Mouse (Mus musculus): Measurements from ENCODE around the gene Baz1b.

Gene Baz1b

GRCm38 (mm10) chr5:135274663-135275396 is 87.8 kb downstream of the Baz1b start:
- in situ Hi-C loops (cut with MboI): no loop called here

GRCm38 (mm10) chr5:135276597-135276996 is 89.5 kb downstream of the Baz1b start:
- in situ Hi-C loops (cut with MboI): no loop called here

- in situ Hi-C loops (cut with MboI): no loop called here
Observed at GRCm38 (mm10) chr5:135280226-135280625, 93.2 kb downstream of the Baz1b start.

- in situ Hi-C loops (cut with MboI): no loop called here
Observed at GRCm38 (mm10) chr5:135285211-135285610, 98.1 kb downstream of the Baz1b start.

GRCm38 (mm10) chr5:135286185-135286584 is 99.1 kb downstream of the Baz1b start:
- in situ Hi-C loops (cut with MboI): no loop called here

GRCm38 (mm10) chr5:135286926-135287325 is 99.9 kb downstream of the Baz1b start:
- in situ Hi-C loops (cut with MboI): no loop called here

- in situ Hi-C loops (cut with MboI): no loop called here
Observed at GRCm38 (mm10) chr5:135290703-135291102, 103.6 kb downstream of the Baz1b start.

GRCm38 (mm10) chr5:135291193-135291592 is 104.1 kb downstream of the Baz1b start:
- in situ Hi-C loops (cut with MboI): no loop called here

DNA sequence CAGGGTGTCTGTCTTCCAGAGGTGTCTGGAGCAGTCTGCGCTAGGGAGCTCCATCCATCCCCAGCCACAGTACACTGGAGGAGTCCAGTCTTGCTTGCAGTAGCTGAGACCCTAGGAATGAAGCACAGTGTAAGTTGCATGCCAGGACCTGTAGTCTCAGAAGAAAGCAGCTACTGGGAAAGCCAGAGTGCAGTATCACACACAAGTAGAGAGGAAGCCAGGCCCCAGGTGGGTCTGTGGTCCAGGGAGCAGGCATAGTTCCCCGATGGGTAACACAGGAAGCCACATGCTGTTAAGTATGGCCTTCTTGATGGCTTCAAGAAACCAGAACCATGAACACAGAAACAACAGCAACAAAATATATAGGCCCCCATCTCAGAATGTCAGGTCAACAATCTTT is 104.9 kb downstream of the Baz1b start:
- in situ Hi-C loops (cut with MboI): no loop called here

Data from mature B cell (primary cell).